Mouse (Mus musculus) neural tube, embryonic 14.5 days (tissue): ENCODE results near the gene Tcl1b2. TPM values are rescaled to one million over a fixed set of nuclear protein-coding genes. Genes with fewer than 3 reads are reported as not detected.
"Not testable (repeated sequence)": the region's sequence is repeated elsewhere in the genome, so short reads cannot be mapped to it uniquely, and the experiment has no call there.

Experiments used
- ATAC-seq: fragments of 200-750 bp; cut with Nextera tagmentation; 2 replicates; pipeline ENCODE4 v1.8.0; 2017; ENCODE audit warnings: low read depth, mild to moderate bottlenecking, moderate TSS enrichment, moderate library complexity
- H3K27ac ChIP-seq: fragments of 300-500 bp; sonication (generic); 2 replicates; pipeline ENCODE4 v1.5.1; 2014; ENCODE audit warnings: low read depth, mild to moderate bottlenecking, control low read depth, low read length, moderate library complexity, mixed read lengths
- H3K27me3 ChIP-seq: fragments of 300-500 bp; sonication (generic); 2 replicates; pipeline ENCODE4 v1.6.1; 2014; ENCODE audit warnings: low read length; ENCODE audit not compliant: control insufficient read depth, insufficient read depth
- H3K36me3 ChIP-seq: fragments of 300-500 bp; sonication (generic); 2 replicates; pipeline ENCODE4 v1.6.1; 2014; ENCODE audit warnings: low read length, mixed read lengths; ENCODE audit not compliant: control insufficient read depth, insufficient read depth
- H3K4me1 ChIP-seq: fragments of 300-500 bp; sonication (generic); 2 replicates; pipeline ENCODE4 v1.6.1; 2014; ENCODE audit warnings: low read length; ENCODE audit not compliant: control insufficient read depth, insufficient read depth
- H3K4me2 ChIP-seq: fragments of 300-500 bp; sonication (generic); 2 replicates; pipeline ENCODE4 v1.6.1; 2014; ENCODE audit warnings: mild to moderate bottlenecking, low read depth, low read length, control low read depth
- H3K4me3 ChIP-seq: fragments of 300-500 bp; sonication (generic); 2 replicates; pipeline ENCODE4 v1.5.1; 2014; ENCODE audit warnings: low read depth, low read length, control low read depth, mixed read lengths
- H3K9ac ChIP-seq: fragments of 300-500 bp; sonication (generic); replicated peaks from 2 replicates; pipeline ENCODE4 v1.6.1; 2014; ENCODE audit warnings: low read depth, mild to moderate bottlenecking, control low read depth, low read length, mixed read lengths
- H3K9me3 ChIP-seq: fragments of 300-500 bp; sonication (generic); 2 replicates; pipeline ENCODE4 v1.6.1; 2016; ENCODE audit warnings: low read length; ENCODE audit not compliant: control insufficient read depth
- WGBS: fragments of 180-500 bp; shearing (Covaris S2); extraction: QIAGEN DNeasy Blood & Tissue Kit; methylation state at CpG from one replicate; pipeline ENCODE4 v1.1.7; 2014; 5-methylcytosine and 5-hydroxymethylcytosine counted together
- polyA plus RNA-seq: library from polyadenylated mRNA; unstranded; fragments of >200 nt; fragmentation: Nextera tagmentation; extraction: Ambion mirVana; gene quantifications from 2 replicates; pipeline ENCODE4 v1.2.1, GENCODE M21; 2014

Gene Tcl1b2
- polyA plus RNA-seq, 1 experiment from 2014 or later, result not detected

- not testable (repeated sequence) for H3K4me1 ChIP-seq, ATAC-seq, H3K4me2 ChIP-seq, H3K4me3 ChIP-seq, H3K36me3 ChIP-seq, H3K27me3 ChIP-seq, H3K9me3 ChIP-seq, H3K27ac ChIP-seq, H3K9ac ChIP-seq
- 36% methylated on average over 1 of the region's 1 CpGs for WGBS
These were observed 886 bp upstream of the Tcl1b2 start for GRCm38 (mm10) chr12:105144928-105145327.

GRCm38 (mm10) chr12:105155286-105155685 is 9.5 kb downstream of the Tcl1b2 start:
- H3K27ac ChIP-seq, H3K27me3 ChIP-seq, H3K4me3 ChIP-seq, ATAC-seq, H3K9me3 ChIP-seq, H3K4me2 ChIP-seq, H3K9ac ChIP-seq, H3K4me1 ChIP-seq, H3K36me3 ChIP-seq: not testable (repeated sequence)
- 68% methylated on average over 4 of the region's 4 CpGs for WGBS

GRCm38 (mm10) chr12:105158842-105159241 is 13.0 kb downstream of the Tcl1b2 start:
- H3K4me1 ChIP-seq, result no peaks in the 10 kb centered on the region
- no peak for ATAC-seq
- no peaks in the 10 kb centered on the region for H3K9me3 ChIP-seq
- no peak overlapping the region for H3K9ac ChIP-seq
- H3K27me3 ChIP-seq, result no peaks in the 10 kb centered on the region
- H3K4me3 ChIP-seq, result no peak overlapping the region
- 86% methylated on average over 6 of the region's 6 CpGs for WGBS
- H3K27ac ChIP-seq, result no peak overlapping the region
- H3K4me2 ChIP-seq, result no peak overlapping the region
- no peaks in the 10 kb centered on the region for H3K36me3 ChIP-seq

- H3K4me2 ChIP-seq, result no peak within 1 kb of the TSS
- H3K4me3 ChIP-seq, result no peak within 1 kb of the TSS
- no peaks in the 10 kb centered on the region for H3K4me1 ChIP-seq
- no peaks in the 10 kb centered on the region for H3K27me3 ChIP-seq
- no peak within 1 kb of the TSS for H3K27ac ChIP-seq
- H3K9me3 ChIP-seq, result no peaks in the 10 kb centered on the region
- H3K36me3 ChIP-seq, result no peaks in the 10 kb centered on the region
- no peak within 1 kb of the TSS for H3K9ac ChIP-seq
- 82% methylated on average over 4 of the region's 4 CpGs for WGBS
- ATAC-seq, result no peak
These were observed 13.6 kb downstream of the Tcl1b2 start, which contains the start of gene Tcl1b1 for GRCm38 (mm10) chr12:105159390-105159789. Tcl1b1 (plus strand) TSS chr12:105159690.

GRCm38 (mm10) chr12:105166734-105167133 is 20.9 kb downstream of the Tcl1b2 start:
- Histone ChIP-seq H3K4me1 (no peaks in the 10 kb centered on the region), H3K4me2 (no peak overlapping the region), H3K27me3 (no peaks in the 10 kb centered on the region), H3K27ac (no peak overlapping the region), H3K9me3 (no peaks in the 10 kb centered on the region), H3K9ac (no peak overlapping the region), H3K4me3 (no peak overlapping the region), H3K36me3 (no peaks in the 10 kb centered on the region)
- 74% methylated on average over 3 of the region's 3 CpGs for WGBS
- no peak for ATAC-seq

GRCm38 (mm10) chr12:105173366-105173765 is 27.6 kb downstream of the Tcl1b2 start:
- Histone ChIP-seq H3K36me3 (no peaks in the 10 kb centered on the region), H3K9ac (no peak overlapping the region), H3K4me1 (no peaks in the 10 kb centered on the region), H3K27me3 (no peaks in the 10 kb centered on the region), H3K9me3 (no peaks in the 10 kb centered on the region), H3K4me2 (no peak overlapping the region), H3K4me3 (no peak overlapping the region), H3K27ac (no peak overlapping the region)
- 96% methylated on average over 2 of the region's 2 CpGs for WGBS
- ATAC-seq, result no peak

- not testable (repeated sequence) for ATAC-seq
These were observed 28.5 kb downstream of the Tcl1b2 start for GRCm38 (mm10) chr12:105174318-105174717.

GRCm38 (mm10) chr12:105176044-105176443 is 30.2 kb downstream of the Tcl1b2 start, which contains the start of gene Tcl1b5:
Tcl1b5 (plus strand) TSS chr12:105176344.
- H3K4me3 ChIP-seq, H3K4me2 ChIP-seq, ATAC-seq, H3K4me1 ChIP-seq, H3K27me3 ChIP-seq, H3K27ac ChIP-seq, H3K9ac ChIP-seq, H3K9me3 ChIP-seq, H3K36me3 ChIP-seq: not testable (repeated sequence)
- WGBS, result 74% methylated on average over 3 of the region's 3 CpGs

More at GRCm38 (mm10) chr12:105174318-105174717, 28.5 kb downstream of the Tcl1b2 start:
- H3K4me3 ChIP-seq, H3K27me3 ChIP-seq, H3K27ac ChIP-seq, H3K9me3 ChIP-seq, H3K36me3 ChIP-seq, H3K9ac ChIP-seq, H3K4me1 ChIP-seq, H3K4me2 ChIP-seq: not testable (repeated sequence)
- WGBS, result 31% methylated on average over 2 of the region's 2 CpGs

- not testable (repeated sequence) for H3K27me3 ChIP-seq, H3K4me3 ChIP-seq, H3K4me2 ChIP-seq, H3K9me3 ChIP-seq, H3K9ac ChIP-seq, H3K27ac ChIP-seq, H3K36me3 ChIP-seq, H3K4me1 ChIP-seq, ATAC-seq
- WGBS, result 81% methylated on average over 4 of the region's 4 CpGs
These were observed 35.3 kb downstream of the Tcl1b2 start for GRCm38 (mm10) chr12:105181040-105181644.
